Mouse (Mus musculus) regulatory T cell (primary cell): Measurements from ENCODE around the gene BC048671.

Experiments
- in situ Hi-C: fragments of 300-600 bp; cut with MboI, MseI; formaldehyde crosslinking; loops from one replicate; pipeline ENCODE4 v1.15.1; 2025; ENCODE audit warnings: high pct_unique_total_duplicates

The BC048671 gene

GRCm38 (mm10) chr6:90350011-90350410 is 49.0 kb downstream of the BC048671 start:
- in situ Hi-C loops, result no loop called here
